Mouse (Mus musculus) left cerebral cortex, adult 2 months (tissue): ENCODE measurements around the gene Dennd2c. TPM values are rescaled to one million over a fixed set of nuclear protein-coding genes. Genes with fewer than 3 reads are reported as not detected.
"Not testable (repeated sequence)": the region's sequence is repeated elsewhere in the genome, so short reads cannot be mapped to it uniquely, and the experiment has no call there.

Experiments
- DNase-seq, 2 experiments: peaks; one replicate each; pipeline ENCODE4 v3.0.0; 2021 to 2022; ENCODE audit warnings: low spot score in 2 of 2, mixed read lengths in 1 of 2; ENCODE audit errors: extremely low spot score in 1 of 2
- H3K27ac ChIP-seq: fragments of 200-600 bp; 2 replicates; pipeline ENCODE4 v1.8.1; 2022
- H3K4me3 ChIP-seq: fragments of 200-600 bp; 2 replicates; pipeline ENCODE4 v1.8.1; 2022
- CTCF ChIP-seq: fragments of 200-600 bp; IDR thresholded peaks from 2 replicates; pipeline ENCODE4 v1.8.1; 2022; ENCODE audit warnings: antibody characterized with exemption, mild to moderate bottlenecking, moderate library complexity
- intact Hi-C: fragments of 180-260 bp; cut with DNase I; formaldehyde crosslinking; loops from one replicate; pipeline ENCODE4 v1.15.1; 2025
- total RNA-seq, 2 experiments: library from RNA; stranded (reverse); gene quantifications; 2 replicates each; pipeline ENCODE4 v1.2.3; 2021

The Dennd2c gene
- total RNA-seq, 2 experiments from 2014 or later: 0.40 to 0.41 TPM

GRCm38 (mm10) chr3:103181171-103181570 lies 78.8 kb downstream of the Dennd2c start:
- intact Hi-C loops: loop anchor here (5.0 kb wide), 1 partner anchor 196 kb away; no protein-coding TSS in a partner anchor
- Histone ChIP-seq H3K27ac (no peak overlapping the region), H3K4me3 (no peak overlapping the region)
- no peak; the same call in none of the 2 replicates for TF ChIP-seq CTCF
- no peak for DNase-seq

GRCm38 (mm10) chr3:103182821-103183220 lies 80.4 kb downstream of the Dennd2c start:
- TF ChIP-seq CTCF: no peak
- Histone ChIP-seq H3K27ac (no peak overlapping the region), H3K4me3 (no peak overlapping the region)
- no peak for DNase-seq
- intact Hi-C loops: loop anchor here (5.0 kb wide), 1 partner anchor 194 kb away; no protein-coding TSS in a partner anchor

- H3K4me3 ChIP-seq, H3K27ac ChIP-seq, DNase-seq: not testable (repeated sequence)
- intact Hi-C loops: loop anchor here (5.0 kb wide), 1 partner anchor 193 kb away; no protein-coding TSS in a partner anchor
- TF ChIP-seq CTCF: peak; percentile 50
Observed at GRCm38 (mm10) chr3:103184467-103184866, 82.1 kb downstream of the Dennd2c start.

- no peak overlapping the region for H3K27ac ChIP-seq
- DNase-seq: no peak
- H3K4me3 ChIP-seq: no peak overlapping the region
- TF ChIP-seq CTCF: no peak
- intact Hi-C loops: no loop called here
Observed at GRCm38 (mm10) chr3:103188451-103188850, 86.0 kb downstream of the Dennd2c start.

GRCm38 (mm10) chr3:103188856-103189255 lies 86.5 kb downstream of the Dennd2c start:
- no peak for TF ChIP-seq CTCF
- intact Hi-C loops: no loop called here
- no peak for DNase-seq
- H3K27ac ChIP-seq: no peak overlapping the region
- no peak overlapping the region for H3K4me3 ChIP-seq

- intact Hi-C loops: no loop called here
- Histone ChIP-seq H3K27ac (no peak overlapping the region), H3K4me3 (no peak overlapping the region)
- no peak for TF ChIP-seq CTCF
- DNase-seq: no peak
Observed at GRCm38 (mm10) chr3:103192161-103192560, 89.8 kb downstream of the Dennd2c start.

GRCm38 (mm10) chr3:103193186-103193585 lies 90.8 kb downstream of the Dennd2c start:
- H3K4me3 ChIP-seq: no peak overlapping the region
- TF ChIP-seq CTCF: no peak
- intact Hi-C loops: no loop called here
- no peak overlapping the region for H3K27ac ChIP-seq
- no peak for DNase-seq

- no peak overlapping the region for H3K4me3 ChIP-seq
- no peak for TF ChIP-seq CTCF
- DNase-seq: no peak
- H3K27ac ChIP-seq: no peak overlapping the region
- intact Hi-C loops: no loop called here
Observed at GRCm38 (mm10) chr3:103196320-103196823, 94.0 kb downstream of the Dennd2c start.

GRCm38 (mm10) chr3:103199386-103199785 lies 97.0 kb downstream of the Dennd2c start:
- H3K27ac ChIP-seq: no peak overlapping the region
- H3K4me3 ChIP-seq: no peak overlapping the region
- DNase-seq: no peak
- no peak for TF ChIP-seq CTCF
- intact Hi-C loops: no loop called here

- H3K4me3 ChIP-seq, intact Hi-C loops, DNase-seq, H3K27ac ChIP-seq: not testable (repeated sequence)
Observed at GRCm38 (mm10) chr3:103201105-103201504, 98.7 kb downstream of the Dennd2c start.

GRCm38 (mm10) chr3:103203554-103203953 lies 101.2 kb downstream of the Dennd2c start:
- DNase-seq: no peak
- intact Hi-C loops: no loop called here
- Histone ChIP-seq H3K4me3 (no peak overlapping the region), H3K27ac (no peak overlapping the region)
- TF ChIP-seq CTCF: no peak

- no peak for DNase-seq
- TF ChIP-seq CTCF: no peak
- no peak overlapping the region for H3K4me3 ChIP-seq
- H3K27ac ChIP-seq: no peak overlapping the region
- intact Hi-C loops: no loop called here
Observed at GRCm38 (mm10) chr3:103204445-103204844, 102.0 kb downstream of the Dennd2c start.

- TF ChIP-seq CTCF: no peak
- intact Hi-C loops: no loop called here
- Histone ChIP-seq H3K4me3 (no peak overlapping the region), H3K27ac (no peak overlapping the region)
- DNase-seq: no peak
Observed at GRCm38 (mm10) chr3:103206393-103206792, 104.0 kb downstream of the Dennd2c start.
